Mouse (Mus musculus) embryonic fibroblast, embryonic 13.5 days (primary cell): Measurements from ENCODE around the gene Atf3.

Source experiments
- CTCF ChIP-seq: IDR thresholded peaks from 2 replicates; pipeline ENCODE4 v1.5.1; 2011; ENCODE audit warnings: mild to moderate bottlenecking, control low read depth, low read length, moderate library complexity, borderline replicate concordance; ENCODE audit not compliant: insufficient read depth
- POLR2A ChIP-seq: IDR thresholded peaks from 2 replicates; pipeline ENCODE4 v1.6.1; 2011; ENCODE audit warnings: low read depth, mild to moderate bottlenecking, control low read depth, low read length, moderate library complexity

DNA sequence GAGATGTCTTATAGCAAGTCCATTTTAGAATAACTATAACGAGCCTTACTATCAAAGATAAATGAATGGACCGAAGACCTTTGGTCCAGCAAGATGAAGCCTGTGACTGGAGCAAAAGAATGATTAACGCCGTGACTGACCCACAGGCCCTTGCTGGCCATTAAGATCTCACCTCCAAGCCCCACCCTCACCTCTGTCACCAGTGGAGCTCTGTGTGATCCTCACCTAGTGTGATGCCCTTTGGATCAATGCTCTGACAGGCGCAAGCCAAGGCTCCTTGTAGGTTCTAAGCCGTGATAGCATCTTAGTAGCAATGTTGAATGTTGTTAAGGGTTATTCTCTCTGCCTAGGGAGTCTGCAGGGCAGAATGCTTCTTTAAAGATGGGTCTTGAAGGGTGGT lies 21.8 kb downstream of the Atf3 start:
- no peak for TF ChIP-seq POLR2A
- TF ChIP-seq CTCF, result no peak
